Mouse (Mus musculus) limb, embryonic 14.5 days (tissue): ENCODE results near the gene Ubxn6. TPM values are rescaled to one million over a fixed set of nuclear protein-coding genes. Genes with fewer than 3 reads are reported as not detected.

Experiments used
- ATAC-seq: fragments of 200-750 bp; cut with Nextera tagmentation; 2 replicates; pipeline ENCODE4 v1.8.0; 2017; ENCODE audit warnings: low read depth, moderate number of reproducible peaks, moderate TSS enrichment; ENCODE audit not compliant: low FRiP score
- DNase-seq: peaks from one replicate; pipeline ENCODE4 v3.0.0-alpha.2; 2015; ENCODE audit warnings: low spot score
- H3K27ac ChIP-seq: fragments of 300-500 bp; sonication (generic); replicated peaks from 2 replicates; pipeline ENCODE4 v1.5.1; 2014; ENCODE audit warnings: low read depth, mild to moderate bottlenecking, low read length, moderate library complexity, mixed read lengths
- H3K27me3 ChIP-seq: fragments of 300-500 bp; sonication (generic); 2 replicates; pipeline ENCODE4 v1.6.1; 2014; ENCODE audit warnings: low read length, mixed read lengths; ENCODE audit not compliant: control insufficient read depth, insufficient read depth
- H3K36me3 ChIP-seq: fragments of 300-500 bp; sonication (generic); 2 replicates; pipeline ENCODE4 v1.6.1; 2014; ENCODE audit warnings: mild to moderate bottlenecking, low read length, moderate library complexity, mixed read lengths; ENCODE audit not compliant: control insufficient read depth, insufficient read depth
- H3K4me1 ChIP-seq: fragments of 300-500 bp; sonication (generic); 2 replicates; pipeline ENCODE4 v1.6.1; 2014; ENCODE audit warnings: antibody characterized with exemption, low read length, mixed read lengths; ENCODE audit not compliant: control insufficient read depth, insufficient read depth
- H3K4me2 ChIP-seq: fragments of 300-500 bp; sonication (generic); replicated peaks from 2 replicates; pipeline ENCODE4 v1.6.1; 2014; ENCODE audit warnings: low read depth, mild to moderate bottlenecking, low read length, moderate library complexity; ENCODE audit not compliant: severe bottlenecking
- H3K4me3 ChIP-seq: fragments of 300-500 bp; sonication (generic); replicated peaks from 2 replicates; pipeline ENCODE4 v1.5.1; 2014; ENCODE audit warnings: low read length
- H3K9ac ChIP-seq: fragments of 300-500 bp; sonication (generic); 2 replicates; pipeline ENCODE4 v1.6.1; 2014; ENCODE audit warnings: mild to moderate bottlenecking, low read depth, low read length, moderate library complexity; ENCODE audit not compliant: severe bottlenecking
- H3K9me3 ChIP-seq: fragments of 300-500 bp; sonication (generic); 2 replicates; pipeline ENCODE4 v1.6.1; 2016; ENCODE audit warnings: low read length; ENCODE audit not compliant: control insufficient read depth
- POLR2A ChIP-seq: fragments of 200-500 bp; IDR thresholded peaks from 2 replicates; pipeline ENCODE4 v1.8.0; 2012; ENCODE audit warnings: inconsistent platforms, mild to moderate bottlenecking, moderate library complexity, borderline replicate concordance; ENCODE audit not compliant: insufficient read depth, insufficient read length; ENCODE audit errors: extremely low read depth
- WGBS: fragments of 180-500 bp; shearing (Covaris S2); extraction: QIAGEN DNeasy Blood & Tissue Kit; methylation state at CpG from one replicate; pipeline ENCODE4 v1.1.7; 2014; 5-methylcytosine and 5-hydroxymethylcytosine counted together
- polyA plus RNA-seq, 2 experiments: library from polyadenylated mRNA; depleted of rRNA in 1 of 2; stranded (reverse) in 1 of 2; unstranded in 1 of 2; fragments of >200 nt; fragmentation: Nextera tagmentation in 1 of 2; extraction: Ambion mirVana in 1 of 2; gene quantifications; 2 replicates each; pipeline versions ENCODE4 v1.2.1 to v1.2.3; 2012 to 2014

The Ubxn6 gene
- polyA plus RNA-seq, 2 experiments, result 36.4 to 61.9 TPM

GRCm38 (mm10) chr17:56024476-56024875 lies 50.4 kb downstream of the Ubxn6 start:
- no peaks in the 10 kb centered on the region for H3K4me1 ChIP-seq
- peaks cover 46% of the 10 kb centered on the region for H3K36me3 ChIP-seq
- WGBS, result 86% methylated on average over 2 of the region's 2 CpGs
- no peak overlapping the region for H3K9ac ChIP-seq
- H3K27ac ChIP-seq, result no peak overlapping the region
- no peak for DNase-seq
- no peaks in the 10 kb centered on the region for H3K27me3 ChIP-seq
- no peak overlapping the region for H3K4me2 ChIP-seq
- TF ChIP-seq POLR2A, result no peak
- no peaks in the 10 kb centered on the region for H3K9me3 ChIP-seq
- ATAC-seq, result no peak
- H3K4me3 ChIP-seq, result no peak overlapping the region

GRCm38 (mm10) chr17:56023386-56023785 lies 51.4 kb downstream of the Ubxn6 start:
- Histone ChIP-seq H3K4me2 (no peak overlapping the region), H3K4me1 (no peaks in the 10 kb centered on the region), H3K27me3 (no peaks in the 10 kb centered on the region), H3K4me3 (no peak overlapping the region), H3K9ac (no peak overlapping the region), H3K9me3 (no peaks in the 10 kb centered on the region), H3K27ac (no peak overlapping the region), H3K36me3 (peaks cover 46% of the 10 kb centered on the region)
- no peak for DNase-seq
- no peak for ATAC-seq
- no peak for TF ChIP-seq POLR2A
- 95% methylated on average over 5 of the region's 5 CpGs for WGBS

- no peak for ATAC-seq
- no peaks in the 10 kb centered on the region for H3K9me3 ChIP-seq
- no peak overlapping the region for H3K27ac ChIP-seq
- WGBS, result 85% methylated on average over 4 of the region's 4 CpGs
- H3K4me3 ChIP-seq, result no peak overlapping the region
- H3K27me3 ChIP-seq, result no peaks in the 10 kb centered on the region
- DNase-seq, result no peak
- H3K4me2 ChIP-seq, result no peak overlapping the region
- TF ChIP-seq POLR2A, result no peak
- no peaks in the 10 kb centered on the region for H3K4me1 ChIP-seq
- peaks cover 47% of the 10 kb centered on the region for H3K36me3 ChIP-seq
- no peak overlapping the region for H3K9ac ChIP-seq
These were observed 51.9 kb downstream of the Ubxn6 start for GRCm38 (mm10) chr17:56022989-56023290.

GRCm38 (mm10) chr17:56022131-56022988 lies 52.5 kb downstream of the Ubxn6 start:
- Histone ChIP-seq H3K27ac (no peak overlapping the region), H3K36me3 (peaks cover 49% of the 10 kb centered on the region), H3K9ac (no peak overlapping the region)

GRCm38 (mm10) chr17:56021161-56021910 lies 53.5 kb downstream of the Ubxn6 start:
- TF ChIP-seq POLR2A, result no peak
- H3K4me2 ChIP-seq, result no peak overlapping the region
- ATAC-seq (no peak), DNase-seq (no peak)
- no peak overlapping the region for H3K4me3 ChIP-seq
- WGBS, result 79% methylated on average over 4 of the region's 4 CpGs
- no peaks in the 10 kb centered on the region for H3K9me3 ChIP-seq
- no peaks in the 10 kb centered on the region for H3K27me3 ChIP-seq
- H3K36me3 ChIP-seq, result peaks cover 60% of the 10 kb centered on the region
- no peaks in the 10 kb centered on the region for H3K4me1 ChIP-seq
- no peak overlapping the region for H3K27ac ChIP-seq
- H3K9ac ChIP-seq, result no peak overlapping the region

More at GRCm38 (mm10) chr17:56022131-56022988, 52.5 kb downstream of the Ubxn6 start:
- Histone ChIP-seq H3K4me1 (no peaks in the 10 kb centered on the region), H3K4me3 (no peak overlapping the region), H3K9me3 (no peaks in the 10 kb centered on the region), H3K4me2 (no peak overlapping the region), H3K27me3 (no peaks in the 10 kb centered on the region)
- TF ChIP-seq POLR2A, result no peak
- DNase-seq (no peak), ATAC-seq (no peak)
- 57% methylated on average over 2 of the region's 2 CpGs for WGBS
